Mouse (Mus musculus) spleen, adult 2 months (tissue): ENCODE measurements around the gene Ube2j2. TPM values are rescaled to one million over a fixed set of nuclear protein-coding genes. Genes with fewer than 3 reads are reported as not detected.

ENCODE experiments used
- DNase-seq, 2 experiments: peaks; one replicate each; pipeline versions ENCODE4 v3.0.0 to v3.0.0-alpha.2; 2012 to 2021; ENCODE audit warnings: low spot score in 2 of 2, low read depth in 1 of 2
- H3K27ac ChIP-seq: fragments of 200-500 bp; 2 replicates; pipeline ENCODE4 v1.5.1; 2012; ENCODE audit warnings: low read length, inconsistent platforms; ENCODE audit not compliant: insufficient read depth
- H3K27me3 ChIP-seq: fragments of 200-500 bp; 2 replicates; pipeline ENCODE4 v1.6.1; 2012; ENCODE audit warnings: mild to moderate bottlenecking, moderate library complexity, low read length, inconsistent platforms; ENCODE audit not compliant: control insufficient read depth, insufficient read depth
- H3K36me3 ChIP-seq: fragments of 200-500 bp; 2 replicates; pipeline ENCODE4 v1.6.1; 2012; ENCODE audit warnings: mild to moderate bottlenecking, low read length, inconsistent platforms; ENCODE audit not compliant: control insufficient read depth, insufficient read depth
- H3K4me1 ChIP-seq: fragments of 200-500 bp; 2 replicates; pipeline ENCODE4 v1.6.1; 2011; ENCODE audit warnings: inconsistent platforms; ENCODE audit not compliant: control insufficient read depth, insufficient read depth, insufficient read length
- H3K4me3 ChIP-seq: fragments of 200-500 bp; 2 replicates; pipeline ENCODE4 v1.5.1; 2011; ENCODE audit warnings: mild to moderate bottlenecking, inconsistent platforms; ENCODE audit not compliant: insufficient read depth, insufficient read length; ENCODE audit errors: extremely low read depth
- CTCF ChIP-seq: fragments of 200-500 bp; IDR thresholded peaks from 2 replicates; pipeline ENCODE4 v1.5.1; 2011; ENCODE audit warnings: mild to moderate bottlenecking, inconsistent platforms; ENCODE audit not compliant: insufficient read depth, insufficient read length, insufficient replicate concordance; ENCODE audit errors: extremely low read depth
- POLR2A ChIP-seq: fragments of 200-500 bp; IDR thresholded peaks from 2 replicates; pipeline ENCODE4 v1.6.1; 2011; ENCODE audit warnings: low read depth, low read length, inconsistent platforms
- WGBS: fragments of 180-500 bp; shearing (Covaris S2); methylation state at CpG from one replicate; pipeline ENCODE4 v1.1.7; 2018; 5-methylcytosine and 5-hydroxymethylcytosine counted together
- polyA plus RNA-seq: library from polyadenylated mRNA; depleted of rRNA; stranded (reverse); fragments of >200 nt; gene quantifications from 2 replicates; pipeline ENCODE4 v1.2.3, GENCODE M21; 2012

The Ube2j2 gene
- polyA plus RNA-seq, 1 experiment: 53.6 TPM

- no peaks in the 10 kb centered on the region for H3K27me3 ChIP-seq
- WGBS: 90% methylated on average over 6 of the region's 6 CpGs
- no peaks in the 10 kb centered on the region for H3K4me1 ChIP-seq
- no peaks in the 10 kb centered on the region for H3K36me3 ChIP-seq
- H3K4me3 ChIP-seq: no peak overlapping the region
- DNase-seq: no peak
- no peak for TF ChIP-seq CTCF
- no peak for TF ChIP-seq POLR2A
- H3K27ac ChIP-seq: no peak overlapping the region
Measured at GRCm38 (mm10) chr4:155972651-155973050, 29.0 kb downstream of the Ube2j2 start.

- Histone ChIP-seq H3K27me3 (no peaks in the 10 kb centered on the region), H3K4me1 (no peaks in the 10 kb centered on the region), H3K4me3 (no peak overlapping the region), H3K27ac (no peak overlapping the region), H3K36me3 (no peaks in the 10 kb centered on the region)
- 84% methylated on average over 2 of the region's 2 CpGs for WGBS
- TF ChIP-seq POLR2A (no peak), CTCF (no peak)
- DNase-seq: no peak
Measured at GRCm38 (mm10) chr4:155973239-155973638, 29.6 kb downstream of the Ube2j2 start.

- DNase-seq: no peak
- Histone ChIP-seq H3K27me3 (no peaks in the 10 kb centered on the region), H3K4me1 (no peaks in the 10 kb centered on the region), H3K4me3 (no peak overlapping the region), H3K27ac (no peak overlapping the region), H3K36me3 (no peaks in the 10 kb centered on the region)
- TF ChIP-seq CTCF (no peak), POLR2A (no peak)
- 63% methylated on average over 12 of the region's 12 CpGs for WGBS
Measured at GRCm38 (mm10) chr4:155981436-155982082, 37.9 kb downstream of the Ube2j2 start.

GRCm38 (mm10) chr4:155983788-155984187 lies 40.2 kb downstream of the Ube2j2 start:
- TF ChIP-seq CTCF: no peak
- no peak for TF ChIP-seq POLR2A
- Histone ChIP-seq H3K36me3 (no peaks in the 10 kb centered on the region), H3K4me1 (no peaks in the 10 kb centered on the region), H3K4me3 (no peak overlapping the region), H3K27me3 (no peaks in the 10 kb centered on the region), H3K27ac (no peak overlapping the region)
- WGBS: 36% methylated on average over 2 of the region's 2 CpGs
- DNase-seq: no peak

GRCm38 (mm10) chr4:155991211-155991907 lies 47.7 kb downstream of the Ube2j2 start:
- Histone ChIP-seq H3K27me3 (no peaks in the 10 kb centered on the region), H3K36me3 (peaks cover 4% of the 10 kb centered on the region; the same call in 1 of the 2 replicates), H3K4me3 (peak overlapping the region; percentile 97; the same call in 1 of the 2 replicates), H3K4me1 (peaks cover 15% of the 10 kb centered on the region), H3K27ac (no peak overlapping the region; the same call in 1 of the 2 replicates)
- TF ChIP-seq POLR2A (no peak), CTCF (no peak)
- WGBS: 77% methylated on average over 22 of the region's 22 CpGs
- DNase-seq: no peak

- peaks cover 15% of the 10 kb centered on the region for H3K4me1 ChIP-seq
- 19% methylated on average over 37 of the region's 37 CpGs for WGBS
- H3K27me3 ChIP-seq: no peaks in the 10 kb centered on the region
- TF ChIP-seq CTCF (no peak), POLR2A (no peak)
- H3K4me3 ChIP-seq: peak overlapping the region; percentile 97
- peak overlapping the region; percentile 99 for H3K27ac ChIP-seq
- peaks cover 6% of the 10 kb centered on the region; the same call in 1 of the 2 replicates for H3K36me3 ChIP-seq
- no peak for DNase-seq
Measured at GRCm38 (mm10) chr4:155991908-155992230, 48.2 kb downstream of the Ube2j2 start.

GRCm38 (mm10) chr4:155992241-155992905 lies 48.7 kb downstream of the Ube2j2 start, which contains the start of the genes B3galt6 and Sdf4:
TSS of gene B3galt6 (minus strand) at chr4:155992649.
TSS of gene Sdf4 (plus strand) at chr4:155992872.
- TF ChIP-seq CTCF (peak; percentile 75; the same call in 1 of the 2 replicates), POLR2A (no peak; the same call in 1 of the 2 replicates)
- Histone ChIP-seq H3K36me3 (peaks cover 10% of the 10 kb centered on the region), H3K4me1 (peaks cover 15% of the 10 kb centered on the region), H3K27ac (peak within 1 kb of the TSS; percentile 99), H3K27me3 (no peaks in the 10 kb centered on the region), H3K4me3 (peak within 1 kb of the TSS; percentile 97)
- peak; percentile 77 to 83 for DNase-seq
- WGBS: under 1% methylated on average over 99 of the region's 99 CpGs
